Mouse (Mus musculus): ENCODE measurements around the gene Txnrd3. TPM values are rescaled to one million over a fixed set of nuclear protein-coding genes. Genes with fewer than 3 reads are reported as not detected.

The Txnrd3 gene
- total and polyA plus RNA-seq, 3 experiments, result 6.1 to 8.6 (median 8.0) TPM

DNA sequence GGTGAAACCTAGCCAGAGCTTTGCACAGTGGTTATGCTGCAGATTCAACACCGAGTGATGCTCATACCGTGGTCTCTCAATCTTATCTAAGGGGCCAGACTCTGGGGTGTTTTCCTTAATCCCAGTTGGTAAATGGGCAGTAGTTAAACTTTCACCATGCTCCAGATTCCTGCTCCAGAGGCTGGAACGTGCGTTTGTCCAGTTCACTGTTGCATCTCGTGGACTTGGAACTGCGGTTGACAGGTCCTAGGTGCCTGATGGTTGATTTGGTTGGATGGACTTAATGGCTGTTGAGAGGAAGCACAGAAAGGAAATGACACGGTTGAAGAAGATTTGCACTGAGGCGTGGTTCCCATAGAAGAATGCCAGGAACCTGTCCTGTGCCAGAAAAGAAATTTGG, 6.1 kb downstream of the Txnrd3 start:
- no peak overlapping the region for H3K4me2 ChIP-seq (ENCODE audit: insufficient read depth, low read depth, poor library complexity, severe bottlenecking)
- DNase-seq (ENCODE audit: extremely low read depth), result no peak
- no peaks in the 10 kb centered on the region for H3K79me2 ChIP-seq (replicated peaks; ENCODE audit: control insufficient read depth, extremely low read depth, insufficient read depth, poor library complexity, severe bottlenecking)
- H3K9ac ChIP-seq (ENCODE audit: insufficient read depth, low read depth), result no peak overlapping the region
- H3K27me3 ChIP-seq (replicated peaks), result no peaks in the 10 kb centered on the region
- H3K9me3 ChIP-seq (replicated peaks; ENCODE audit: low read length), result no peaks in the 10 kb centered on the region
- H3K4me3 ChIP-seq (replicated peaks in 1 of 3; ENCODE audit: low read depth in 2 of 3, low read length in 2 of 3, poor library complexity in 1 of 3), result no peak overlapping the region
- no peak overlapping the region for H3K27ac ChIP-seq (ENCODE audit: insufficient read depth, low read depth)
- dilution Hi-C loops (cut with MboI; ENCODE audit: extremely low pct_ligation_motif_present, extremely low pct_unique_long_range_greater_than_20kb, low sequenced_read_pairs), result no loop called here
- peaks cover 0 to 7% of the 10 kb centered on the region in 2 experiments for H3K36me3 ChIP-seq (replicated peaks in 1 of 2; ENCODE audit: control insufficient read depth in 1 of 2, insufficient read depth in 1 of 2, low read length in 1 of 2)
- in situ Hi-C loops (cut with MboI; ENCODE audit: low pct_ligation_motif_present, low pct_unique_long_range_greater_than_20kb, low sequenced_read_pairs), result loop anchor here (25.0 kb wide), 1 partner anchor 887 kb away; no protein-coding TSS in a partner anchor
- H3K4me1 ChIP-seq (ENCODE audit: control insufficient read depth in 1 of 2, insufficient read depth in 2 of 2), result peaks cover 0 to 7% of the 10 kb centered on the region in 2 experiments; a peak in 2 of 4 replicates
- TF ChIP-seq TBP (conservative IDR thresholded peaks at IDR 0.05; ENCODE audit: low read depth, low read length) (no peak), ETS1 (conservative IDR thresholded peaks at IDR 0.05; ENCODE audit: low read depth, low read length) (no peak), MEF2A (IDR thresholded peaks at IDR 0.05; ENCODE audit: borderline replicate concordance, low read depth, low read length) (no peak), MAFK (IDR thresholded peaks at IDR 0.05; ENCODE audit: insufficient replicate concordance, low read length) (no peak), MXI1 (IDR thresholded peaks at IDR 0.05; ENCODE audit: low read depth, low read length) (no peak)

DNA sequence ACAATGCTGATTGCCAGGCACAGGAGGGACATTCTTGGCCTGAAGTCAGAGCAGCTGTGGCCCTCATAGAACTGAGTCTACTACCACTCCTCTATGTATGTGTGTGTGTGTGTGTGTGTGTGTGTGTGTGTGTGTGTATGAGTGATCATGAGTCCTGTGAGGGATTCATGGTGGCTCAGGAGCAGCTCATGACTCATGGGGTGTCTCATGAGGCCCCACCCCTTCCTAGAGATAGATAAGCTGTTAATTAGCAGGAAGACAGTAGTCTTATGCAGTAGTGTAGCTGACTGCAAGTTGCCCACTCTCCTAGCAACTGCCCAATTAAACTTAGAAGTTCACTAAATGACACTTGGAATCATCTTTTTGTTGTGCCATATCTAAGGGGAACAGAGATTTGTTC, 8.0 kb downstream of the Txnrd3 start:
- in situ Hi-C loops (cut with MboI; ENCODE audit: low pct_ligation_motif_present, low pct_unique_long_range_greater_than_20kb, low sequenced_read_pairs), result loop anchor here (25.0 kb wide), 1 partner anchor 886 kb away; no protein-coding TSS in a partner anchor
- Histone ChIP-seq H3K36me3 (replicated peaks in 1 of 2; ENCODE audit: control insufficient read depth in 1 of 2, insufficient read depth in 1 of 2, low read length in 1 of 2) (peaks cover 0 to 15% of the 10 kb centered on the region in 2 experiments), H3K4me3 (replicated peaks in 1 of 3; ENCODE audit: low read depth in 2 of 3, low read length in 2 of 3, poor library complexity in 1 of 3) (no peak overlapping the region), H3K4me1 (ENCODE audit: control insufficient read depth in 1 of 2, insufficient read depth in 2 of 2) (peaks cover 0 to 5% of the 10 kb centered on the region in 2 experiments; a peak in 1 of 4 replicates), H3K9me3 (replicated peaks; ENCODE audit: low read length) (no peaks in the 10 kb centered on the region), H3K4me2 (ENCODE audit: insufficient read depth, low read depth, poor library complexity, severe bottlenecking) (no peak overlapping the region), H3K79me2 (replicated peaks; ENCODE audit: control insufficient read depth, extremely low read depth, insufficient read depth, poor library complexity, severe bottlenecking) (no peaks in the 10 kb centered on the region), H3K27ac (ENCODE audit: insufficient read depth, low read depth) (no peak overlapping the region), H3K9ac (ENCODE audit: insufficient read depth, low read depth) (no peak overlapping the region), H3K27me3 (replicated peaks) (no peaks in the 10 kb centered on the region)
- no peak for DNase-seq (ENCODE audit: extremely low read depth)
- no peak for TF ChIP-seq USF2 (conservative IDR thresholded peaks at IDR 0.05; ENCODE audit: low read depth, low read length)
- no peak for TF ChIP-seq RCOR1 (conservative IDR thresholded peaks at IDR 0.05; ENCODE audit: low read depth, low read length)
- no peak for TF ChIP-seq RAD21 (IDR thresholded peaks at IDR 0.05; ENCODE audit: low read depth, low read length)
- TF ChIP-seq ZNF384 (IDR thresholded peaks at IDR 0.05; ENCODE audit: low read depth, low read length), result no peak
- no peak for TF ChIP-seq JUN (IDR thresholded peaks at IDR 0.05; ENCODE audit: insufficient read depth, low read depth, low read length)
- no peak for TF ChIP-seq ZMIZ1 (IDR thresholded peaks at IDR 0.05; ENCODE audit: low read depth, low read length)
- no peak for TF ChIP-seq KAT2A (IDR thresholded peaks at IDR 0.05; ENCODE audit: insufficient replicate concordance, low read length)
- no peak for TF ChIP-seq POLR2A (IDR thresholded peaks at IDR 0.05; ENCODE audit: low read depth, low read length)
- no peak for TF ChIP-seq TBP (conservative IDR thresholded peaks at IDR 0.05; ENCODE audit: low read depth, low read length)
- TF ChIP-seq POLR2AphosphoS2 (IDR thresholded peaks at IDR 0.05; ENCODE audit: low read depth, low read length), result no peak
- dilution Hi-C loops (cut with MboI; ENCODE audit: extremely low pct_ligation_motif_present, extremely low pct_unique_long_range_greater_than_20kb, low sequenced_read_pairs), result no loop called here

Data from CH12.LX (cell line).